Mouse (Mus musculus): ENCODE measurements around the gene Mrm3.

GRCm38 (mm10) chr11:76283841-76284240 is 40.3 kb downstream of the Mrm3 start:
- no peak for TF ChIP-seq CTCF (IDR thresholded peaks at IDR 0.05; ENCODE audit: borderline replicate concordance, extremely low read depth, insufficient read depth, insufficient read length)
- no peak for TF ChIP-seq POLR2A (IDR thresholded peaks at IDR 0.05; ENCODE audit: borderline replicate concordance, extremely low read depth, insufficient read depth, insufficient read length, poor library complexity, severe bottlenecking)
